Mouse (Mus musculus) neural tube, embryonic 10.5 days (tissue): ENCODE data around the gene Fap.

Experiments
- DNase-seq: peaks from one replicate; pipeline ENCODE4 v3.0.0-alpha.2; 2017; ENCODE audit warnings: low spot score; ENCODE audit errors: extremely low spot score

The Fap gene

DNA sequence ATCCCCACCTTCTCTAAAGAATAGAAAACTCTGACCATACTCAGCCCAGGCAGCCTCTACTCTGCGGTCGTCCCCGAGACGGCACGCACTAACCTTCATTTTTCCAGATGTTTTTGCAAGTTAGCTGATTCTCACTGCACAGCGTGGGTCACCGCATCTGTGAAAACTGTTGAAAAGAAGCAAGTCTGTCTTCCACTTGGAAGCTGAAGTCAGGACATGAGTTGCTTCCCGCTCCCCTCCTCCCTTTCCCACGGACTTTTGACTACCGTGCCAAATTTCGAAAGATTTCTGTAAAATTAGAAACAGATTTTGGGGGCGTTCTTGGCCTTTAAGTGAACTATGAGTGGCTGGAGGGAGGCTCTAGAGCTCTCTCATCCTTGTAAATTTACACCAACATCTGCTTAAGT is at the start of gene Fap:
Gene Fap (minus strand): TSS at position 323 of the 407 bp plus-strand sequence.
- DNase-seq, result peak; percentile 46

DNA sequence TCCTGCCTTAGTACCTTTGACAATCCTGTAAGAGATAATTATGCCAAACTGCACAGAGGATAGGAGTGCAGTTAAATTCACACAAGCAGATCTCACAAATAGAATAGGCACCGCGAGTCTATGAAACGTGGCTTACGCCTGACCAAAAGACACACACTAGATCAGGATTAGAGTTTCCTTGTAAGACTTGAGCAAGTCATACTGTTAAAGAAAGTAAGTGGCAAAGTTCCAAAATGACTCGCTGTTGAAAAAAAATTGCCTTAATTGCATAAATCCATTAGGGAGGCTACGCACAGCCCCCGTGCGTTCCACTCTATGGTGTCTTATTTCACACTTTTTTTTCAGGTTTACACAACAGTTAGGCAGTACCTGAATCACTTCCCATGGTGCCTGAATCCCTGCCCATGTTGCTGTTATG is 49.2 kb upstream of the Fap start:
- no peak for DNase-seq

GRCm38 (mm10) chr2:62619679-62620078 is 45.8 kb upstream of the Fap start:
- DNase-seq, result no peak

GRCm38 (mm10) chr2:62618934-62619341 is 45.1 kb upstream of the Fap start:
- no peak for DNase-seq

- DNase-seq, result no peak
Observed at GRCm38 (mm10) chr2:62613133-62613532, 39.3 kb upstream of the Fap start.

DNA sequence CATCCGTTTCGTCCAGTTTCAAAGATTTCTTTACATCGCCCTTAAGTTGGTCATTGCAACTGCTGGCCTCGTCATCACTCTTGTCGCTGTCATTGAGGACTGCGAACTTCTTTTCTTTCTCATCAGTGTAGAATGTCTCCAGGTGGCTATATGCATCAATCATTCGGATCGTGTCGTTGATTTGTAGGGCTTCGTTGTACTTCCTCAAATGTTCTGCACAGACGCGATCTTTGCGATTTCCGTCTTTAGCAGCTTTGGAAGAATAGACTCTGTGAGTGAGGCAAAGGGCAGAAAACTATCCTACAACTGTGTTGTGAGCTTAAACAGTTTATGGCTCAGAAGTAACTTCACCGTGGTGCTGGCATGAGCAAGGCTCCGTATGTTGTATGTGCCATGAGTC is 32.3 kb upstream of the Fap start:
- DNase-seq, result no peak

DNA sequence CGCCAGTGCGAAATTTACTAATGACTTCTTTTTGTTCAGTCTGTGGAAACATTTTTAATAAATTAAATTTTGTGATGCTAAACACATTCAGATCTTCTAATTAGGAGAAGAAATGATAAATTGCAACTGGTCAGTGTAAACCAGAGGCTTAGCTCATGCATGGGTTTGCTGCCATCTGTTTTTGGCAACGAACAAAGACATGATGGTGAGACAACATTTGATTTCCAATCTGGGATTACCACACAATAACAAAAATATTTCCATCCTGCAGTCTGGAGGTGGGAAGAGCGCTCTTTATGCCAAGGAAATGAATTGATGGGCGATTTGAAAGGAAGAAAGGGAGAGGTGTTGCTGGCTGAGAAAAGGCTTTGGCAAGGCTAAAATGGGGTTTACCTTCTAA is 29.7 kb upstream of the Fap start:
- no peak for DNase-seq

GRCm38 (mm10) chr2:62596586-62596985 is 22.7 kb upstream of the Fap start:
- no peak for DNase-seq

- no peak for DNase-seq
Observed at GRCm38 (mm10) chr2:62594491-62594890, 20.6 kb upstream of the Fap start.

GRCm38 (mm10) chr2:62591555-62591954 is 17.7 kb upstream of the Fap start:
- no peak for DNase-seq

- no peak for DNase-seq
Observed at GRCm38 (mm10) chr2:62589333-62589732, 15.5 kb upstream of the Fap start.

DNA sequence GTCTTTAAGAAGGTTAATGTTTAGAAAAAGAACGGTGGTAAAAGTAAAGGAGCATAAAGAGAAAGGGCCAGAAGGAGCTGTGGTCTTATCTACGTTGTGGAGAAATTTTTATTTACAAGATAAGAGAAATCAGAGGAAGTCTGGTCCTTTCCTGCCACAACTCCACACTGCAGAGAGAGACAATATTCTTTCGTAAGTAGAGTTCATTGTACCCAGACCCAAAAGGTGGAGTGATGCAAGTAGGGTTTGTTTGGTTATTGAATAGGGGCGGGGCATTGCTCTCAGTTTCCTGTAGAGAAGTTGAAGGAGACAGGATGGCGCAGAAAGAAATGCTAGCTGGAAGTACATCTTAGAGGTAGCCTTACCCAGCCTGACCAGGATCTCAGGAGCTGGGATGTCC is 11.9 kb upstream of the Fap start:
- no peak for DNase-seq

DNA sequence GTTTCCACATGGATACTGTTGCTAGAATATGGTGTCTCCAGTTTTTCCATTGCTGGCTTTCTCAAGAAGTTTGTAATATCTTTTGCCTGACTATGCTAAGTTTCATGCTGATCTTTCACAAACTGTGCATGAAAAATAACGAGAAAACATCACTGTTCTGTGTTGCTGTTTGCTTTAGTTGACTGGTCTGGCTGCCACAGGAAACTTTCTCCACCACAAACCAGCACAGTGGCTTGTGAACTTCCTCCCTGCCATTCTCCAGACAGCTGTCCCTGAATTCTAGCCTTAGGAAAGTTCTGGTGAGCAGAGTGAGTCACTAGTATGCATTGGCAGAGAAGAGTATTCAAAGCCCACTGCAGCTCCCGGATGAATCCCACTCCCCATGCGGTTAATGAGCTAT is 1.1 kb upstream of the Fap start:
- DNase-seq, result no peak

GRCm38 (mm10) chr2:62574250-62574649 is 375 bp upstream of the Fap start:
- DNase-seq, result no peak

GRCm38 (mm10) chr2:62573099-62573752 is 649 bp downstream of the Fap start:
- no peak for DNase-seq

- DNase-seq, result no peak
Observed at GRCm38 (mm10) chr2:62564687-62565086, 9.2 kb downstream of the Fap start.

- no peak for DNase-seq
Observed at GRCm38 (mm10) chr2:62562661-62563485, 11.0 kb downstream of the Fap start.

GRCm38 (mm10) chr2:62557417-62557816 is 16.5 kb downstream of the Fap start:
- DNase-seq, result no peak

DNA sequence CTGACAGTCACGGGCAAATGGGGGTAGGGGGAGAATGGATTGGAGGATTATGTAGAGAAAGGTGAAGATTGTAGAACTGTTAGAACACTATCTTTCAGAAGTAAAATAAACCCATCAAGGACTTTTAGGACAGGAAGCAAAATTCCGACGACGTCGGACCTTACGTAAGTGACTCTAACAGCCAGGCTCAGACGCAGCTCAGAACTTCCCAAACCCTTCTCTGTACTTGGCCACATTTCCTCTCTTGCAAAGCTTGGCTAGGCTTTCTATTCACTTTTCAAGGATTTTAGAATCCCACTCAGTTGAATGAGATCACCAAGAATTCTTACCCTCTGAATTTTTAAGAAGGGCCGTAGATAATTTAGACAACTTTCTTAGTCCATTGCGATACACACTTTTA is 17.5 kb downstream of the Fap start:
- DNase-seq, result no peak

GRCm38 (mm10) chr2:62549659-62550058 is 24.2 kb downstream of the Fap start:
- no peak for DNase-seq

- DNase-seq, result no peak
Observed at GRCm38 (mm10) chr2:62549131-62549530, 24.7 kb downstream of the Fap start.

DNA sequence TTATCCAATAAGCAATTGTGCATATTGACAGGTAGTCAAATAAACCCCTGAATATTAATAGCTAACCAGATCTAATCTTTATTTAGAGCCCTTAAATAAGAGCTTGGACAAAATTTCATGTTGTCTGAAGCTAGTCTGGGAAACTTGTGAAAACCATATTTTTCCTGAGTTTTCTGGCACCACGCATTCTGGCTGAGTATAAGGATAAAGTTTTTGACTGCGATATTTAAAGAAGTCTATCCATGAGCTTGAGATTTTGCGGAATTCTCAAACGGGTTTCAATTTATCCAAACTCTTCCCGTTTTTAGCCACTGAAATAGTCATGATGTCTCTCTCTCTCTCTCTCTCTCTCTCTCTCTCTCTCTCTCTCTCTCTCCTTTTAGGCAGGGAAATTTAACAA is 25.8 kb downstream of the Fap start:
- no peak for DNase-seq

GRCm38 (mm10) chr2:62535483-62535882 is 38.4 kb downstream of the Fap start:
- DNase-seq, result no peak
